Mouse (Mus musculus) embryonic facial prominence, embryonic 10.5 days (tissue): ENCODE results near the gene Creb3. TPM values are rescaled to one million over a fixed set of nuclear protein-coding genes. Genes with fewer than 3 reads are reported as not detected.

Experiments used
- DNase-seq: peaks from one replicate; pipeline ENCODE4 v3.0.0-alpha.2; 2017; ENCODE audit warnings: low spot score
- H3K27ac ChIP-seq: fragments of 300-500 bp; sonication (generic); replicated peaks from 2 replicates; pipeline ENCODE4 v1.5.1; 2016; ENCODE audit warnings: mild to moderate bottlenecking
- H3K27me3 ChIP-seq: fragments of 300-500 bp; sonication (generic); replicated peaks from 2 replicates; pipeline ENCODE4 v1.6.1; 2016; ENCODE audit warnings: low read depth, mild to moderate bottlenecking; ENCODE audit not compliant: poor library complexity, severe bottlenecking
- H3K36me3 ChIP-seq: fragments of 300-500 bp; sonication (generic); replicated peaks from 2 replicates; pipeline ENCODE4 v1.6.1; 2016; ENCODE audit warnings: mild to moderate bottlenecking, moderate library complexity
- H3K4me1 ChIP-seq: fragments of 300-500 bp; sonication (generic); 2 replicates; pipeline ENCODE4 v1.6.1; 2016
- H3K4me3 ChIP-seq: fragments of 300-500 bp; sonication (generic); 2 replicates; pipeline ENCODE4 v1.5.1; 2016; ENCODE audit warnings: mild to moderate bottlenecking, moderate library complexity
- H3K9me3 ChIP-seq: fragments of 300-500 bp; sonication (generic); 2 replicates; pipeline ENCODE4 v1.6.1; 2016; ENCODE audit warnings: mild to moderate bottlenecking
- WGBS: fragments of 180-500 bp; shearing (Covaris S2); methylation state at CpG from one replicate; pipeline ENCODE4 v1.1.7; 2016; 5-methylcytosine and 5-hydroxymethylcytosine counted together
- polyA plus RNA-seq: library from polyadenylated mRNA; unstranded; fragments of >200 nt; fragmentation: Nextera tagmentation; extraction: Ambion mirVana; gene quantifications from 2 replicates; pipeline ENCODE4 v1.2.1, GENCODE M21; 2016

Creb3 gene
- polyA plus RNA-seq, 1 experiment from 2014 or later = 35.7 TPM

- Histone ChIP-seq H3K27me3 (no peaks in the 10 kb centered on the region), H3K36me3 (peaks cover 35% of the 10 kb centered on the region), H3K9me3 (no peaks in the 10 kb centered on the region), H3K4me3 (peak overlapping the region; percentile 94), H3K27ac (peak overlapping the region; percentile 87), H3K4me1 (peaks cover 65% of the 10 kb centered on the region)
- no peak for DNase-seq
- WGBS = 72% methylated on average over 13 of the region's 13 CpGs
Observed at GRCm38 (mm10) chr4:43559519-43560242, 2.5 kb upstream of the Creb3 start.

DNA sequence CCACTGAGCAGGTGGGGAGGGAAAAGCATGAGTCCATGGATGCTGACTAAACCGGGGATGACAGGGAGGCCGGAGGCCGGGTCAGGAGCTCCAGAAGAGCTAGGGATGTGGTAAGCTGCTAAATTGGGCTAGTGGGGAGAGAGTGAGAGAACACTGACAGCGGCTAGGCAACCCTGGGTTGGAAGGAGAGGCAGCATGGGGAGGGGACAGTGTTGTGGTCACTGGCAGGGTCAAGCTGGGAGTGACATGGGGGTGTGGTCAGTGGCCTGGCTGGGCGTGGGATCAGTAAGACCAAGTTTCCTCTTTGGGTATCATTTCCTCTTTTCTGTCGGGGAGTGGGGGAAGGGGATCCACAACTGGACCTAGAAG is 1.9 kb upstream of the Creb3 start:
- Histone ChIP-seq H3K27me3 (no peaks in the 10 kb centered on the region), H3K4me1 (peaks cover 65% of the 10 kb centered on the region), H3K4me3 (peak overlapping the region; percentile 94), H3K9me3 (no peaks in the 10 kb centered on the region), H3K27ac (peak overlapping the region; percentile 36), H3K36me3 (peaks cover 35% of the 10 kb centered on the region)
- 27% methylated on average over 6 of the region's 6 CpGs for WGBS
- DNase-seq = no peak

- 33% methylated on average over 2 of the region's 2 CpGs for WGBS
- Histone ChIP-seq H3K27me3 (no peaks in the 10 kb centered on the region), H3K36me3 (peaks cover 35% of the 10 kb centered on the region)
Observed at GRCm38 (mm10) chr4:43560976-43561375, 1.2 kb upstream of the Creb3 start.

DNA sequence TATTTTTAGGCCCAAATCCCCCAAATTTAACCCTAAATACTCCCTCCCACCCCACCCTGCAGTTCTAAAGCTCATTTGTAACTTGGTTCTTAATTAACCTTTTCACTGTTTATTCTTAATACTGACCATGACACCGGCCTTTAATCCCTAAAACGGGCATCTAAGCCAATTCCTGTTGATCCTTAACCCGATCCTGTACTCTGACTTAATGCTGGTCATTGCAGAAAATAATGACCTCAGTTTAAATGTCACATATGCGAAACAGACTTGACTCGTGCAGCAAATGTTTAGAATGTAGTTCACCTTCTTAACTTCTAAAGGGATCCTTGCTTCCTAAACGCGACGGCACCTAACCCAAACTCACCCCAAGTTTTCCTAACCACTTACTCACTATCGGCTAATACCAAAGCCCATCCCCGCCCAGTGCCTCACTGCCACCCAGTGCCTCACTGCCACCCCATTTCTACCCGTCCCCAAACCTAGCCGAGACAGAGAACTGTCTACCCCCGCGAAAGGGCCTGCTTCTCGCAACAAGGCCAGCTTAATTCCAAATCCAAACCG is 616 bp upstream of the Creb3 start:
- no peak for DNase-seq
- Histone ChIP-seq H3K4me3 (peak overlapping the region; percentile 94), H3K9me3 (no peaks in the 10 kb centered on the region), H3K4me1 (peaks cover 65% of the 10 kb centered on the region), H3K36me3 (peaks cover 35% of the 10 kb centered on the region), H3K27ac (peak overlapping the region; percentile 97), H3K27me3 (no peaks in the 10 kb centered on the region)
- 3% methylated on average over 16 of the region's 16 CpGs for WGBS

More at GRCm38 (mm10) chr4:43560976-43561375, 1.2 kb upstream of the Creb3 start:
- Histone ChIP-seq H3K4me3 (peak overlapping the region; percentile 94), H3K27ac (peak overlapping the region; percentile 36; the same call in 1 of the 2 replicates), H3K4me1 (peaks cover 65% of the 10 kb centered on the region), H3K9me3 (no peaks in the 10 kb centered on the region)
- DNase-seq = no peak

- Histone ChIP-seq H3K9me3 (no peaks in the 10 kb centered on the region), H3K4me3 (peak overlapping the region; percentile 94), H3K36me3 (peaks cover 35% of the 10 kb centered on the region), H3K27me3 (no peaks in the 10 kb centered on the region), H3K4me1 (peaks cover 50% of the 10 kb centered on the region), H3K27ac (peak overlapping the region; percentile 97)
- DNase-seq = no peak
- WGBS = 8% methylated on average over 22 of the region's 22 CpGs
Observed at GRCm38 (mm10) chr4:43562769-43563600, 853 bp downstream of the Creb3 start.

- H3K27ac ChIP-seq = no peak overlapping the region
- H3K36me3 ChIP-seq = peaks cover 41% of the 10 kb centered on the region
- WGBS = 88% methylated on average over 4 of the region's 4 CpGs
- H3K27me3 ChIP-seq = no peaks in the 10 kb centered on the region
- H3K4me1 ChIP-seq = peaks cover 44% of the 10 kb centered on the region
- peak overlapping the region; percentile 94 for H3K4me3 ChIP-seq
- no peaks in the 10 kb centered on the region for H3K9me3 ChIP-seq
- DNase-seq = no peak
Observed at GRCm38 (mm10) chr4:43563601-43563875, 1.4 kb downstream of the Creb3 start.

- no peak overlapping the region for H3K27ac ChIP-seq
- no peak for DNase-seq
- H3K9me3 ChIP-seq = no peaks in the 10 kb centered on the region
- H3K4me3 ChIP-seq = no peak overlapping the region
- WGBS = 84% methylated on average over 2 of the region's 2 CpGs
- peaks cover 48% of the 10 kb centered on the region for H3K36me3 ChIP-seq
- H3K4me1 ChIP-seq = peaks cover 37% of the 10 kb centered on the region
- no peaks in the 10 kb centered on the region for H3K27me3 ChIP-seq
Observed at GRCm38 (mm10) chr4:43564231-43564630, 2.1 kb downstream of the Creb3 start.

DNA sequence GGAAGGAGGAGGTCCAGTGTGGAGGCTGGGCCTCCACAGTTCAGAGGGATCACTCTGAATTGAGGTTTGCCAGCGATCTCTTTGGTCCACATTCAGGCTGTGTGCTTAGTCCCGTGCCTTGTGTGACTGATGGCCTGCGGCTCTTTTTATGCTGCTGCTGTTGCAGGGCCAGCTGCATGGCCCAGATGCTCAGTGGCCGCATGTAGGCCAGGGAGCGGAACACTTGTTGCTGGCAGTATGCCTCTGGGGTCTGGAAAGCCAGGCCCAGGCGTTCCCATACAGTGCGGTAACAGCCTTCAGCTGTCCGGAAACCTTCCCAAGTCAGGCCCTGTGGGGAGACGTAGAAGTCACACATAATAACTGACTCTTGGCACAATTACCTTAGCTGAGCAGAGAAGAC is 5.0 kb downstream of the Creb3 start:
- Histone ChIP-seq H3K27me3 (no peaks in the 10 kb centered on the region), H3K27ac (no peak overlapping the region), H3K36me3 (peaks cover 77% of the 10 kb centered on the region), H3K9me3 (no peaks in the 10 kb centered on the region), H3K4me3 (no peak overlapping the region), H3K4me1 (peaks cover 10% of the 10 kb centered on the region)
- no peak for DNase-seq
- WGBS = 94% methylated on average over 9 of the region's 9 CpGs

DNA sequence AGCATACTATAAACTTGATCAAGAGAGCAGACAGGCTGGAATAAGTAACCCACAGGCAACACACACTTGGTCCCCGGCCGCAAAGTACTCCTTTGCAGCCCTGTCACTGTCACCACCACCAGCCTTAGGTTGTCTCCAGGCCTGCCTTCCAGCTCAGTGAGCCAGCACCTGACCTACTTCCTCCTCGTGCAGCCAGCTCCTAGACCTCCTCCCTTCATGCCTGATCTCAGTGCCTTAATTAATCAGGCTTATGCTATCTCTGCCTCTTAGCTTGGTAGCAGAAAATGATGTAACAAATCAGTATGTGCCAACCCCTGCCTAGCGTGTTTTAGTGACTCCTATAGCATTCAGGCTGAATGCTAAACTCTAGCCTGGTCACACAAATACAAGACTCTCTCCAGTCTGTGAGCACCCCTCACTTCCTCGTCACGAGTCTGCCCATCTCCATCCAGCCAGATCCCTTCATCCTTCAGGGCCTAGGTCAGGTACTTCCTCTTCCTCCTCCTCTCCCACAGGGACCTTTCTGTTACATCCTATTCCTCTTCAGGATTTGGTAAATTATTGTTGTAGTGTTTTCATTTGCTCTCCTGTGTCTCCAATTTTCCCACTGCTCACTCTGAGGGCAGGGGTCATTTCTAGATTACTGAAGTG is 9.4 kb downstream of the Creb3 start:
- Histone ChIP-seq H3K36me3 (peaks cover 87% of the 10 kb centered on the region), H3K27me3 (no peaks in the 10 kb centered on the region), H3K27ac (no peak overlapping the region), H3K9me3 (no peaks in the 10 kb centered on the region), H3K4me1 (peaks cover 14% of the 10 kb centered on the region), H3K4me3 (no peak overlapping the region)
- no peak for DNase-seq
- 87% methylated on average over 6 of the region's 6 CpGs for WGBS

DNA sequence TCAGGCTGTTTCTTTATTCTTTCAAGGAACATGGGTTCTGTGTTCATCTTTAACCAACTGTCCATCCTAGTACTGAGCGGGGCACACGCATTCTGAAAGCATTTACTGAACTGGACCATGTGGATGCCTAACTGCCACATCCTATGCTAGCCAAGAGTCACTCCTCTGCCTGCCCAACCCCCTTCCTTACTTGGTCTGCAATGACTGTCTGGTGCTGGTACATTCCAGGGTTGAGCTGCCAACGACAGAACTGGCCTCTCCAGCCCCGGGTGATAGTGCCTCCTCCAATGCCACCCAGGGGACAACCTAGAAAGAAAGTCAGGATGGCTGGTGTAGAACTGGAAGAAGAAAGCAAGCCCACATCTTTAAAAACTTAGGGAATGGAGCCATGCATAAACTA is 11.4 kb downstream of the Creb3 start:
- Histone ChIP-seq H3K4me3 (no peak overlapping the region), H3K27ac (no peak overlapping the region), H3K36me3 (peaks cover 66% of the 10 kb centered on the region), H3K4me1 (peaks cover 31% of the 10 kb centered on the region), H3K27me3 (no peaks in the 10 kb centered on the region), H3K9me3 (no peaks in the 10 kb centered on the region)
- 92% methylated on average over 4 of the region's 4 CpGs for WGBS
- DNase-seq = no peak

DNA sequence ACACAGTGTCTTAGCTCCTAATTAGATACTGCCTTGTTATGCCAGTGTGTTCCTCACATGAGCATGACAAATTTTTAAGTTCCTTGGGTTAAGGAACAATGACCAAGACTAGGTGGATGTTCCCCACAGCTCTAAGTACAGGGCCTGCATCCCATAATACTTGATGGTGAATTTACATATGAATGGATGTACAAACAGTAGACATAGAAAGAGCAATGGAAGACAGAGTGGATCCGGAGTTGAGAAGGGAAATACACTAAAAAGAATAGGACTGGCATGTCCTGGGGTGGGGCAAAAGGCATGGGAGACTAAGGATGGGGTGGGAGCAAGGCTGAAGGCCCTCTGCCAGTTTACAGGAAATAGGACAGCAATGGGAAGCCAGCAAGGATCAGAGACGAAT is 13.2 kb downstream of the Creb3 start:
- DNase-seq = no peak
- Histone ChIP-seq H3K9me3 (no peaks in the 10 kb centered on the region), H3K36me3 (peaks cover 51% of the 10 kb centered on the region), H3K27me3 (no peaks in the 10 kb centered on the region), H3K4me3 (peak overlapping the region; percentile 13; the same call in 1 of the 2 replicates), H3K4me1 (peaks cover 43% of the 10 kb centered on the region), H3K27ac (no peak overlapping the region)
- WGBS = 77% methylated on average over 2 of the region's 2 CpGs

GRCm38 (mm10) chr4:43577237-43577881 is 15.2 kb downstream of the Creb3 start:
- no peaks in the 10 kb centered on the region for H3K27me3 ChIP-seq

More at GRCm38 (mm10) chr4:43577237-43577881, 15.2 kb downstream of the Creb3 start:
- Histone ChIP-seq H3K4me1 (peaks cover 43% of the 10 kb centered on the region), H3K27ac (peak overlapping the region; percentile 95; the same call in 1 of the 2 replicates), H3K36me3 (peaks cover 51% of the 10 kb centered on the region), H3K9me3 (no peaks in the 10 kb centered on the region), H3K4me3 (peak overlapping the region; percentile 95)
- WGBS = 52% methylated on average over 8 of the region's 8 CpGs
- no peak for DNase-seq
